Mouse (Mus musculus) adrenal gland, postnatal 0 days (tissue): ENCODE results near the gene Emsy. TPM values are rescaled to one million over a fixed set of nuclear protein-coding genes. Genes with fewer than 3 reads are reported as not detected.

Experiments used
- polyA plus RNA-seq: library from polyadenylated mRNA; unstranded; fragments of >200 nt; fragmentation: Nextera tagmentation; extraction: Ambion mirVana; gene quantifications from 2 replicates; pipeline ENCODE4 v1.2.1, GENCODE M21; 2015

Gene Emsy
- polyA plus RNA-seq, result 9.8 and 11.8 TPM in 2 replicates

DNA sequence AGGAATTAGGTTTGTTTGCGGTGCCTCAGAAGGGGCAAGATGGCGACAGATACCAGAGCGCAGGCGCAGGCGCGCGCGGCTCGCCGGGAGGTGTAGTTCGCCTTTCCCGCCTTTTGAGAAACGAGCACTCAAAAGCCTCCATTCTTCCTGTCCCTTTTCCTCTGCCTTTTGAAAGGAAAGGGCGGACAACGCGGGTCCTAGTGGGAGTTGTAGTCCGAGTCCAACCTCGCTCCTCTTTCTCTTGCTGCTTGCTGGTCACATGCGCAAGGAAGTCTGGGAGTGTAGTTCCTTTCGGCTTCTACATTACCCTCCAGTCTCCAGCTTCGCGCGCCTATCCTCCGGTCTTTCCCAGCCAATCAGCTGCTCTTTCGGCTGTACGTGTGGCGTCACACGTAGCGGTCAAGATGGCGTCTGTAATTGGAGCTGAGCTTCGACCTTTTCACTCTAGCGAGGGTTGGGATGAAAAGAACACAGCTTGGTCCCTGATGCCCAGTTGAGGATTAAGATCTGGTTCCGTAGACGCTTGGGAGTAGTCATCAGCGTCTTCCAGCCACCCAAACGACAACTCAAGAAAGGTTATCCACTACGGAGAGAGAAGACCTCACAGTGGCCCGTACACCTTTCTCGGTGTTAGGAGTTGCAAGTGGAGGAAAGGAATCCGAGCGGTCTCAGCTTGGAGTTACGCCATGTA lies at the start of gene Emsy:
Gene Emsy (minus strand): TSS at position 253 of the 691 bp plus-strand sequence.

DNA sequence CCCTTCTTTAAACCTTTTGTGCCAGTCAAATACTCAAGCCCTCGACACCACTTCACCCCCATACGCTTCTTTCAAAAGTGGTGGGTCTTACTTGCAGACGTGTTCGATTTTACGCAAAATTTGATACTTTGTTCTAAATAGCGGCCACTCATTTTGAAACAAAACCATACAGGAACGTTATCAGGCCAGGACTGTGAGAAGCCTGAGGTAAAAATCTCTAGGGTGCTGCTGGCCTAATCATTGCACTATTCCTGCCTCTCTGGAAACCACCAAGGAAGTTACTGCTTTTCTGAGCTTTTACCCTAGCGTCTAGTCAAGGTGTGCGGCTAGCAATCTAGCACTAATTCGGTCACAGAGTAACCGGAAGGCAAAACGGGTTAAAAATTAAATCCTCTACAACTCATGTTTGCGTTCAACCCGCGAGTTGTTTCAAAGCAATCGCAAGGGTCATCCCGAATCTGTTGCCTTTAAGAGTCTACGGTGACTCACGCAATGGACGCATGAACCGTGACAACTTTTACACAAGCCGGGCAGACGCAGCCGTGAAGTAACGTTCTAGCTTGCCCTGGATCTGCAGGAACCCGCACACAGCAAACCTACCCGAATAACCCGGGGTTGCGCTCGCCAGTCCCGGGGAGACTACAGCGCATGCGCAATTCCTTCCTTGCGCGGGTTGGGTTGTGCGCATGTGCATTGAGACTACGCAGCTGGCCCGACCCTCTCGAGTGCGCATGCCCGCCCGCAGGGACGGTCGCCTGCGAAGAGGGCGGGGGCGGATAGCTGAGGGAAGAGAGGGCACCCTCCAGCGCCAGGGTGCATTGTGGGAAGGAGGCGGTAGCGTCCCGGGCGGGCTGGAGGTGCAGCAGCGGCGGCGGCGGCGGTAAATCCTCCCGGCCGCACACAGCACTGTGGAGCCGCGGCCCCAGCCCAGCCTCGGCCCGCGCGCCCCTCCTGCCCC lies 46.0 kb upstream of the Emsy start, which contains the start of gene Thap12:
Gene Thap12 (plus strand): TSS at position 821 of the 958 bp plus-strand sequence.

Other genes starting within 250 kb of the Emsy start
- not detected in 2 replicates for gene Gucy2d, start 216.4 kb downstream of the Emsy start, polyA plus RNA-seq
- 16.8 and 25.9 TPM in 2 replicates for gene Lrrc32, start 167.5 kb downstream of the Emsy start, polyA plus RNA-seq
- gene Thap12, start 46.3 kb upstream of the Emsy start, polyA plus RNA-seq, result 30.2 and 39.4 TPM in 2 replicates
- gene Wnt11, start 178.3 kb upstream of the Emsy start, polyA plus RNA-seq, result 7.3 and 7.5 TPM in 2 replicates